Mouse (Mus musculus) gastrocnemius, postnatal 10 days (tissue): Measurements from ENCODE around the gene Atxn2l. TPM values are rescaled to one million over a fixed set of nuclear protein-coding genes. Genes with fewer than 3 reads are reported as not detected.
A peak's percentile ranks its signal among the peaks of the same experiment; 100 is the strongest.

ENCODE experiments used
- DNase-seq: peaks from one replicate; pipeline ENCODE4 v3.0.0; 2021; ENCODE audit warnings: mixed read lengths
- long read RNA-seq, 2 experiments: library from polyadenylated mRNA; stranded (forward); transcript quantifications; one replicate each; pipeline ENCODE4 v2.0.0; 2021
- total RNA-seq, 2 experiments: library from RNA; stranded (reverse); gene quantifications; 2 replicates each; pipeline ENCODE4 v1.2.3; 2021

Atxn2l gene
- 10 to 100 TPM; 33.6 to 45.6 TPM for total RNA-seq
- long read RNA-seq, experiment 1, partial matches to known transcripts: 9 of 26 reads
- long read RNA-seq, experiment 1, other reads (novel, unspliced or antisense): 16 of 26 reads
- long read RNA-seq, experiment 2, partial matches to known transcripts: 6 of 18 reads
- long read RNA-seq, experiment 2, other reads (novel, unspliced or antisense): 12 of 18 reads

DNA sequence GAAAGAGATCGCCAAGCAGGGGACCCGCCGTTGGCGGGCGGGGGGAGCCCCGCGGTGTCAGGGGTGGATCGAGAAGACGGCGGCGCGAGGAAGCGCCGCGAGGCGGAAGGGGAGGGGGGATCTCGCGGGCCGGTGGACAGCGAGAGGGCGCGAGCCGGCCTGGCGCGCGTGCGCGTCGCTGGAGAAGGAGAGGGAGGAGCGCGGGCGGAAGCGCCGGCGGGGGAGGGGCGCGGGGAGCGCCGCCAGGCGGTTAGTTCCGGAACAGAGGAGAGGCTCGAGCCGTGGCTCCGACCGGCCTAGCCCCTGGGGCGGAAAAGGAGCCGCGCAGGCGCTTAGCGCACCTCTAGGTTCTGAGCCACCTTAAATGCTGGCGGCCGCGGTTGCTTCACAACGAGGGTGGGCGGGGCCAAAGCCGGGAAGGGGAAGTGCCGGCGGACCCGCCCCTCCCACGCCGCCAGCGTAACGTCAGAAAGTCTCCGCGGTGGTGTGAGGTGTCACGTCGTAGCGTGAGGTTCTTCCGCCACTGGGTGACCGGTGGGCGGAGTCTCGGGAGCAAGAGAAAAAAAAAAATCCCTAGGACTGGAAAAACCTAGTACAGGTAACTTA lies at the start of gene Atxn2l:
Atxn2l (minus strand) TSS at position 165 of the 606 bp plus-strand sequence.
- DNase-seq: peak; percentile 99

DNA sequence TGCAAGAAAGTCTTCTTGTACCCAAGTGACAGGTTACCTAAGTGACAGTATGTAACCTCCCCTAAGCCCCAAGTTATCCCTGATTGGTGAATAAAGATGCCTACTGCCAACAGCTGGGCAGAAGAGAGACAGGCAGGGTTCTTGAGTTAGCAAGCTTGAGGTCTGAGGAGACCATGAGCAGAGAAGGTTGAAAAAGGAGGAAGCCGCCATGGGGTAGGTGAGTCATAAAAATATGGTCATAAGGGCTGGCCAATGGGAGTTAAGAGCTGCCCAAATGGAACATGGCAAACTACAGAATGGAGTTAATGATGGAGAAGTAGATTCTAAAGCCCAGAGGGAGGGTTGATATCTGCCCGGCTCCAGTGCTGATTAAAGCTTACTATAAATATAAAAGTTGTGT lies 42.4 kb upstream of the Atxn2l start:
- no peak for DNase-seq

DNA sequence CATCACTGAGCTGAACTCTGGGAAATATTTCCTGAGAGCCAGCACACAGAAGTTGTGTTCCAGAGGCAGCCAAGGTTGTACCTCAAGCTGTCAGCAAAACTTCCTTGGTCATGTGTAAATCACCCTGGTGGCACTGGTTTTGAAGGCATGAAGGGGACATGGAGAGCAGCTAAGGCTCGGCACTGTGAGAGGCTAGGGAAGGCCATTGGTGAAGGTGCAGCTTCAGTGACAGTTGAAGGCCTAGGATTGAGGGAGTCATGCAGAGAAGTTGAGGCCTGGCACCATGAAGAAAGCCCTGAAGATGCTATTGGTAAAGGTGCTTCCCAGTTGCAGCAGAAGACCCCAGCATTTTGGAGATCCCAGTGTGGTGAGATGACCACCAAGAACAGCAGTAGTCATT lies 38.4 kb upstream of the Atxn2l start:
- DNase-seq: no peak

DNA sequence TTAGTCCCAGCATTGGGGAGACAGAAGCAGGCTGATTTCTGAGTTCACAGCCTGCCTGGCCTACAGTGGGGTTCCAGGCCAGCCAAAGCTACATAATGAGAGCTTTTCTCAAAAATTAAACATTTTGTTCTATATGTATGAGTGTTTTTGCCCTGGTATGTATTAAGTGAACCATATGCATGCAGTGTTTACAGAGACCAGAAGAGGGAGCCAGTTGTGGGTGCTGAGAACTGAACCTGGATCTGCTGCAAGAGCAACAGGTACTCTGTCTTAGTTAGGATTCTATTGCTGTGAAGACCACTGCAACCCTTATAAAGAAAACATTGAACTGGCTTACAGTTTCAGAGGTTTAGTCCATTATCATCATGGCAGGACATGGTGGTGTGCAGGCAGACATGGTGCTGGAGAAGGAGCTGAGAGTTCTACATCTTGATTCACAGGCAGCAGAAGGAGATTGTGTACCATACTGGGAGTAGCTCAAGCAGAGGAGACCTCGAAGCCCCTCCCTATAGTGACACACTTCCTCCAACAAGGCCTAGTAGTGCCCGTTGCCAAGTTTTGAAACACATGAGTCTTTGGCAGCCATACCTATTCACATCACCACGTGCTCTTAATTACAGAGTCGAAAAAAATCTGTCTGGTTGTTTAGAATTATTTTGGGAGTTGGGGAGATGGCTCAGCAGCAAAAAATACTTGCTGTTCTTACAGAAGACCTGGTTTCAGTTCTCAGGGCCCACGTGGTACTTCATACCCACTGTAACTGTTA lies 34.8 kb upstream of the Atxn2l start:
- DNase-seq: no peak

GRCm38 (mm10) chr7:126536466-126536865 lies 33.2 kb upstream of the Atxn2l start:
- DNase-seq: no peak

GRCm38 (mm10) chr7:126535766-126536165 lies 32.5 kb upstream of the Atxn2l start:
- DNase-seq: peak; percentile 11

DNA sequence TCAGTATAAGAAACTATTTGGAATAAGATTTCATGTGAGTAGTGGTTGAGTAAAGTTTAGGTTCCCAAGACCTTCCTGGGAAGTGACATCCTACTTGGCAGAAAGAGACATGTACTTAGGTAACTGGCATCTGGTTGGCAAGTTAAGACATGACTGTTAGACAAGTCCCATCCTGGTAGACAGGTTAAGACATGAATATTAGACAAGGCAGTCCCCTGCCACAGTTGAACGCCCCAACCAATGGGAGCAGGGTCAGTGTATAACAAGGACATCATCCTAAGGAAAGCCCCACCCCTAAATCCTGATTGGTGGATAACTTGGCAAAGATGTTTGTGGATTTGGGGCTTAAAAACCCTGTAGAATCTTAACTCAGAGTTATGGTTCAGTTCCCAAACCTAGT lies 30.2 kb upstream of the Atxn2l start:
- no peak for DNase-seq

- DNase-seq: no peak
Measured at GRCm38 (mm10) chr7:126528166-126528577, 24.9 kb upstream of the Atxn2l start.

DNA sequence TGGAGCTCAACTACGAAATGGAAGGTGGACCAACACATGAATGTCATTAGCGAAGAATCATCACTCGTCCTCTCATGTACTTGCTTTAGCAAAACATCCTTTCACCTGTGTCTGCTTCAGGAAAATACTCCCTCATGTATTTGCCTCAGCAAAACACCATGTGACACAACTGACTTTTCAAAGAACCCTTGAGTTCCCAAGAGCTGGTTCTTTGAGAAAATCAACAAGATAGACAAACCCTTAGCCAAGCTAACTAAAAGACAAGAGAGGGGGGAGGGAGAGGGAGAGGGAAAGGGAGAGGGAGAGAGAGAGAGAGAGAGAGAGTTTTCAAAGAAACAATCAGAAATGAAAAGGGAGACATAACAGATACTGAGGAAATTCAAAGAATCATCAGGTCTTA lies 20.1 kb upstream of the Atxn2l start:
- DNase-seq: no peak

DNA sequence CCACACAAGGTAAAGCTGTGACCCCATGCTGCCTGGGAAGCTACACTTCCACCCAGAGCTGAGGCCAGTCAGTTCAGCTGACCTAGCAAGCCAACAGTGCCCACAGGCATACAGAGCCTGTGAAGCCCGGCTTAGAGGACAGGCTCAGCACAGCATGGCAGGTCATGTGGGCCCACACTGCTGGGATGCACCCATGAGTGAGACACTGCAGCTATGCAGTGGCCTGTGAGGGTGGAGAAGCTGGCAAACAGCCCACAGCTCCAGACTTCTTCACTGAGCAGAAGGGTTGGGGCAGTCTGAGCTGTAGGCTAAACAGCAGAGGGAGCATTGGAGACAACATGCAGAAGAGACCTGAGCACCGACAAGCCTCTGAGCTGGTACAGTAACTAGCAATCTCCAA lies 16.3 kb upstream of the Atxn2l start:
- DNase-seq: peak; percentile 47

DNA sequence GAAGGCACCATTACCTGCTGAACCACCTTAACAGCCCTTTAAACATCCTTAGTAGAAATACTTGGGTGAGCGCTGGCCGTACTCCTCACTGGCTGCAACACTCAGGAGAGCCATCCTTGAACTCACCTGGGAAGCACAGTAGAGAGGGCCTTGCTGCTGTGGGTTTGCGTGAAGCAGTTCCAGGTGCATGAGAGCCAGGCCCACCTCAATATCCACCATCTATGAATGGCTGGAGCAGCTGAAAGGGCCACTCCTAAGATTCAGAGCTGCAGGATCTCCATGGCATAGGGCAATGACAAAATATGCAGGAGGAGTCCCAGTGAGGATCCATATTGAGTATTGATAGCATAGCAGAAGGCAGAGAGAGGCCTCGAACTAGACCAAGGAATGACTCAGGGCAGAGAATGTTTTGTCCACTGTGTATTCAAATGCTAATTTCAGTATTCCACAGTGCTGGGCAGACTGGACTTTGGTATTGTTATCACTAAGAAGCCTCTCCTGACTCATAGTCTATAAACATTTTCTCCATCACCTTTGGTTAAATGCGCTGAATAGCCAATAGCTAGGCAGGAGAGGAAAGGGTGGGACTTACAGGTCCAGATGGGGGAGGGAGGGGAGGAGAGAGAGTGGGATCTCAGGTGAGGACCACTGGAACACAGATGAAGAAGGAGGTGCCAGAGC lies 15.2 kb upstream of the Atxn2l start:
- no peak for DNase-seq

DNA sequence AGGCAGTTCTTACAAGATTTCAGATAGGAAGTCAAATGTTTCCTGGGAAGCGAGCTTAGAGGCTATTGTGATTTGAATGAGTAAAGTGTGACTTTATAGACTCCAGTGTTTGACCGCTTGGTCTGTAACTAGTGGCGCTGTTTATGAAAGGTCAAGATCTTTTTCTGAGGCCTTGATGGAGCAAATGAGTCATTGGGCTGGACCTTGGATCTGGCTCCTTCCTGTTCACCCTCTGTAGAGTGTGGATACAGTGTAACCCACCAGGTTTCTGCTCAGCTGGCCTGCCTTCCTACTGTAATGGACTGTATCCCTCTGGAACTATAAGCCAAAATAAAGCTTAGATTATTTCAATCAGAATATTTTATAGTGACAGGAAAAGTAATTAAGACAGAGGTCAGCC lies 8.1 kb upstream of the Atxn2l start:
- no peak for DNase-seq

DNA sequence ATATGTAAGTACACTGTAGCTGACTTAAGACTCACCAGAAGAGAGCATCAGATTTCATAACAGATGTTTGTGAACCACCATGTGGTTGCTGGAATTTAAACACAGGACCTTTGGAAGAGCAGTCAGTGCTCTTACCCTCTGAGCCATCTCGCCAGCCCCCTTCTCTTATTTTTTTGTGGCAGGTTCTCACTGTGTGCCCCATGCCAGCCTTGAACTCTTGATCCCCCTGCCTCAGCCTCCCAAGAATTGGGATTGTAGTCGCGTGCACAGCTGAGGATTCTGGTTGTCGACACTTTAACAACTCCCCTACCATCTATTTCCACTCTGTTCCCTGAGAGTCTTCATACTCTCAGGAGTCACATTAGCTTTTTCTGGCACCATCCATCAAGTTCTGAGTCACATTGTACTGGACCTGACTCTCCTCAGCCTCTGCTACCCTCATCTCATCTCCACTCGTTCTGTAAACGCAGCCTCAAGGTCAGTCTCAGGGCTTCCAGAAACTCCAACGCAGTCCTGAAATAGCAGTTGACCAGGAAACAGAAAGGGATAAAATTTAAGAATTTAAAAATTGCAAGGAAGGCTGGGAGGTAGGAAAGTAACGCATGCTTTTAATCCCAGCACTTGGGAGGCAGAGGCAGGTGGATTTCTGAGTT lies 4.0 kb upstream of the Atxn2l start:
- DNase-seq: no peak

- no peak for DNase-seq
Measured at GRCm38 (mm10) chr7:126504913-126505312, 1.7 kb upstream of the Atxn2l start.

GRCm38 (mm10) chr7:126502751-126503150 lies 486 bp downstream of the Atxn2l start:
- DNase-seq: no peak

DNA sequence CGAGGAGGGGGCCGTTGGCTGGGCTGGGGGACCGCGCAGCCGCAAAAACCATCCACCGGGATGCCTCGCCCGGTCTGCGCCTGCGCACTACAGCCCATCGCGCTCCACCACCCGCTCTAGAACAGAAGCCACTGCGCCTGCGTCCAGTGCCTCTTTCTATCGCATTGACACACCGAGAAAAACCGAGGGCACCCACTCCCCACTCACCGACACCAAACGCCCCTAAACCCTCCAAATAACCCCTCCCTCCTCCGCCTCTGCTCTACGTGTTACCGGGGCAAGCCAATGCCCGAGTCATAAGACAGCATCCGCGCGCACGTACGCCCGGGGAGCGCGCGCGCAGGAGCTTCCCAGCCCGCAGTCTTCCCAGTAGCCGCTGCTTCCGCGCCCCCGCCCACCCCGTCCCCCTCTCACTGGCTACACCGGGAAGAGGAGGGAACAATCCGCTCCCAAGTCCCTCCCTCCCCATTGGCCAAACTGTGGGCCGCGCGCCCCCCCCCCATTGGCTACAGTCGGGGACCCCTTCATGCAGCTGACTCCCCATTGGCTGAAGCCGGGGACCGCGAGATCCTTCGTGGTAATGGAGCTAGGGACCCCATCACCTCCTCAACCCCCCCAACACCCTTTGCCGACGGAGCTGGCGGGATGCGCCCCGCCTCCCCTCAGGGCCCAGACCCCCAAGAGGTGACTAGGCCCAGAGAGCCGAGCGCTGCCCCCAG lies 1.1 kb downstream of the Atxn2l start:
- DNase-seq: peak; percentile 91

DNA sequence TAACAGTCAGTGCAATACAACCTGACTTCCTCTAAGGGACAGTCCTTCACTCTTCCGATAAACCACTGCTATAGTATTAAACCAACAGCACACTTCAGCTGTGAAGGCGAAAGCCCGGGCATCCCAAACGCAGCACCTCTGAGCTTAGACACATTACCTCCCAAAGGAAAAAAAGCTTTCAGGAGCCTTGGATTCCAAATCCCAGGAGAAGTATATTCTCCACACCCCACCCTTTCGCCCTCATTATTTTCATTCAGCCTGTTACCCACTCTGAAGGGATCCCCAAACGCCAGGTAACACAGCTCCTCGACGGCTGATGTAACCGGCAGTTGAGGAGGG lies 1.6 kb downstream of the Atxn2l start:
- no peak for DNase-seq

DNA sequence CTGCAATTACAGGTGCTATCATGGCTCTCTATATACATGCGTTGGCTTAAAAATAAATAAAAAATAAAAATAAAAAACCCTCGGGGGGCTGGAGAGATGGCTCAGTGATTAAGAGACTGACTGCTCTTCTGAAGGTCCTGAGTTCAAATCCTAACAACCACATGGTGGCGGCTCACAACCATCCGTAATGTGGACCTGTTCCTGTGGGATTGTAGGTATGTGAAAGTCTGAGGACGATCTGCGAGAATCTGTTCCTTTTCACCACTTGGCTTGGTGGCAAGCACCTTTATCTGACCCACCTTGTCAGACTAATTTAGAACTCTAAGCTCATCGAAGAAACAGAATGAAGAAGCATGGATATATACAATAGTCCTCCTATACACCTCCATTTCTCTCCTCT lies 3.8 kb downstream of the Atxn2l start:
- DNase-seq: no peak

GRCm38 (mm10) chr7:126497966-126498365 lies 5.3 kb downstream of the Atxn2l start:
- DNase-seq: no peak

GRCm38 (mm10) chr7:126496475-126496874 lies 6.8 kb downstream of the Atxn2l start:
- DNase-seq: no peak

GRCm38 (mm10) chr7:126494120-126494519 lies 9.1 kb downstream of the Atxn2l start:
- no peak for DNase-seq

DNA sequence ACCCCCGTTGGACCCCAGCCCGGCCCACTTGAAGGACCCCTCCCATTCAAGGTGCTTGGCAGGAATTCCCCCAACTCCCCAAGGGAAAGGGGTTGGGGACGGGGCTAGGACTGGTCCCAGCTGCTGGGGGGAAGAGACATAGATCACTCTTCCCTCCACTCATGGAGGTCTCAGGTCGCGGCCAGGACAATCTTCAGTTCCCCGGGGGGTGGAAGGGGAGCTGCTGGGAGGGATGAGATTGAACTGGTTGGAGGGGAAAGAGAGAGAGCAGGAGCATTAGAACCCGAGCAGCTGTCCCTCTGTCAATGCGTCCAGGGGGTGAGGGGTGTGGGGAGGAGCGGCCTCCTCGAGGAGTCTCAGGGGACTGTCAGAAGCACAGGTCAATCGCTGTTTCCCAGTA lies 11.3 kb downstream of the Atxn2l start:
- DNase-seq: no peak
